Mouse (Mus musculus): ENCODE results near the gene Tex22. TPM values are rescaled to one million over a fixed set of nuclear protein-coding genes. Genes with fewer than 3 reads are reported as not detected.

Gene Tex22
- polyA plus RNA-seq, 1 experiment from 2014 or later, result not detected

GRCm38 (mm10) chr12:113133861-113134403 is 59.6 kb downstream of the Tex22 start:
- Histone ChIP-seq H3K27me3 (ENCODE audit: control insufficient read depth, insufficient read depth, low read length) (no peaks in the 10 kb centered on the region), H3K9ac (ENCODE audit: low read length) (peak overlapping the region; percentile 52), H3K36me3 (ENCODE audit: control insufficient read depth, insufficient read depth, low read length) (peaks cover 88% of the 10 kb centered on the region), H3K9me3 (ENCODE audit: control insufficient read depth, low read length) (no peaks in the 10 kb centered on the region), H3K4me2 (ENCODE audit: low read length) (peak overlapping the region; percentile 38; the same call in 1 of the 2 replicates), H3K4me1 (ENCODE audit: control insufficient read depth in 2 of 2, insufficient read depth in 2 of 2, low read length in 2 of 2) (peaks cover 65 to 71% of the 10 kb centered on the region in 2 experiments), H3K4me3 (ENCODE audit: control insufficient read depth in 1 of 2, insufficient read depth in 1 of 2, low read depth in 1 of 2, low read length in 2 of 2) (no peak overlapping the region), H3K27ac (replicated peaks in 1 of 2; ENCODE audit: control insufficient read depth in 1 of 2, insufficient read depth in 1 of 2, low read depth in 2 of 2, low read length in 2 of 2) (peak overlapping the region; percentile 94 to 97)
- no peak for ATAC-seq (ENCODE audit: insufficient number of reproducible peaks, insufficient read depth, low FRiP score, low read depth)
- WGBS, result 41% methylated on average over 5 of the region's 5 CpGs

GRCm38 (mm10) chr12:113134502-113134901 is 60.2 kb downstream of the Tex22 start:
- no peaks in the 10 kb centered on the region for H3K27me3 ChIP-seq (ENCODE audit: control insufficient read depth, insufficient read depth, low read length)
- no peak overlapping the region for H3K4me3 ChIP-seq (ENCODE audit: control insufficient read depth in 1 of 2, insufficient read depth in 1 of 2, low read depth in 1 of 2, low read length in 2 of 2)
- H3K9ac ChIP-seq (ENCODE audit: low read length), result peak overlapping the region; percentile 47; the same call in 1 of the 2 replicates
- peak overlapping the region in 1 of 2 experiments; percentile 97; a peak in 2 of 4 replicates for H3K27ac ChIP-seq (replicated peaks in 1 of 2; ENCODE audit: control insufficient read depth in 1 of 2, insufficient read depth in 1 of 2, low read depth in 2 of 2, low read length in 2 of 2)
- H3K4me2 ChIP-seq (ENCODE audit: low read length), result no peak overlapping the region
- peaks cover 71 to 77% of the 10 kb centered on the region in 2 experiments for H3K4me1 ChIP-seq (ENCODE audit: control insufficient read depth in 2 of 2, insufficient read depth in 2 of 2, low read length in 2 of 2)
- 60% methylated on average over 4 of the region's 4 CpGs for WGBS
- peaks cover 82% of the 10 kb centered on the region for H3K36me3 ChIP-seq (ENCODE audit: control insufficient read depth, insufficient read depth, low read length)
- ATAC-seq (ENCODE audit: insufficient number of reproducible peaks, insufficient read depth, low FRiP score, low read depth), result no peak
- no peaks in the 10 kb centered on the region for H3K9me3 ChIP-seq (ENCODE audit: control insufficient read depth, low read length)

- Histone ChIP-seq H3K27me3 (ENCODE audit: control insufficient read depth, insufficient read depth, low read length) (no peaks in the 10 kb centered on the region), H3K36me3 (ENCODE audit: control insufficient read depth, insufficient read depth, low read length) (peaks cover 73% of the 10 kb centered on the region), H3K9ac (ENCODE audit: low read length) (peak overlapping the region; percentile 47), H3K27ac (replicated peaks in 1 of 2; ENCODE audit: control insufficient read depth in 1 of 2, insufficient read depth in 1 of 2, low read depth in 2 of 2, low read length in 2 of 2) (no peak overlapping the region; a peak in 1 of 4 replicates), H3K9me3 (ENCODE audit: control insufficient read depth, low read length) (no peaks in the 10 kb centered on the region), H3K4me1 (ENCODE audit: control insufficient read depth in 2 of 2, insufficient read depth in 2 of 2, low read length in 2 of 2) (peaks cover 74 to 81% of the 10 kb centered on the region in 2 experiments), H3K4me3 (ENCODE audit: control insufficient read depth in 1 of 2, insufficient read depth in 1 of 2, low read depth in 1 of 2, low read length in 2 of 2) (no peak overlapping the region), H3K4me2 (ENCODE audit: low read length) (no peak overlapping the region)
- WGBS, result 76% methylated on average over 7 of the region's 7 CpGs
- ATAC-seq (ENCODE audit: insufficient number of reproducible peaks, insufficient read depth, low FRiP score, low read depth), result no peak
These were observed 61.1 kb downstream of the Tex22 start for GRCm38 (mm10) chr12:113135401-113135800.

DNA sequence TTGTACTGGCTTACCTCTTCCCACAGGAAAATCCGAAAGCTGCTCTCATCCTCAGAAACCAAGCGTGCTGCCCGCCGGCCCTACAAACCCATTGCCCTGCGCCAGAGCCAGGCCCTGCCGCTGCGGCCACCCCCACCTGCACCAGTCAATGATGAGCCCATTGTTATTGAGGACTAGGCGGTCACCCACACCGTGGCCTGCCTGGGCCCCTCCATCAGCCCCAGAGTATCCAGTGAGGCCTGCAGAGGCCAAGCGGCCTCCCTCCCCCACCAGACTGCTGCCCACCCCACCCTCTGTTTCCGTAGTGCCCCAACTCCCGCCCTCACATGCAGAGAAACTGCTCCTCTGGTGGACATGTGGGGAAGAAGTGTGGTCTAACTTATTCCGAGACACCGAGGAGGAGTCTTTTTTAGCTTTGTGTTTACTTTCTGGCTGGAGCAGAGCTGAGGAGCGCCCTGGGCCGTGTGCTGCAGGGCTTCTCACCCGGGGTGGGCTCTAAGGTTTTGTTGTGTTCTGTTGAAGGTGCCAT is 62.3 kb downstream of the Tex22 start:
- Histone ChIP-seq H3K9me3 (ENCODE audit: control insufficient read depth, low read length) (no peaks in the 10 kb centered on the region), H3K4me2 (ENCODE audit: low read length) (0 out of 2 replicates have a peak overlapping the region, but pooled peaks have one; percentile 2), H3K4me3 (ENCODE audit: control insufficient read depth in 1 of 2, insufficient read depth in 1 of 2, low read depth in 1 of 2, low read length in 2 of 2) (no peak overlapping the region), H3K27me3 (ENCODE audit: control insufficient read depth, insufficient read depth, low read length) (no peaks in the 10 kb centered on the region), H3K27ac (replicated peaks in 1 of 2; ENCODE audit: control insufficient read depth in 1 of 2, insufficient read depth in 1 of 2, low read depth in 2 of 2, low read length in 2 of 2) (peak overlapping the region; percentile 91 to 99; a peak in 3 of 4 replicates), H3K9ac (ENCODE audit: low read length) (peak overlapping the region; percentile 71; the same call in 1 of the 2 replicates), H3K36me3 (ENCODE audit: control insufficient read depth, insufficient read depth, low read length) (peaks cover 66% of the 10 kb centered on the region), H3K4me1 (ENCODE audit: control insufficient read depth in 2 of 2, insufficient read depth in 2 of 2, low read length in 2 of 2) (peaks cover 73 to 79% of the 10 kb centered on the region in 2 experiments)
- WGBS, result 55% methylated on average over 17 of the region's 17 CpGs
- no peak for ATAC-seq (ENCODE audit: insufficient number of reproducible peaks, insufficient read depth, low FRiP score, low read depth)

DNA sequence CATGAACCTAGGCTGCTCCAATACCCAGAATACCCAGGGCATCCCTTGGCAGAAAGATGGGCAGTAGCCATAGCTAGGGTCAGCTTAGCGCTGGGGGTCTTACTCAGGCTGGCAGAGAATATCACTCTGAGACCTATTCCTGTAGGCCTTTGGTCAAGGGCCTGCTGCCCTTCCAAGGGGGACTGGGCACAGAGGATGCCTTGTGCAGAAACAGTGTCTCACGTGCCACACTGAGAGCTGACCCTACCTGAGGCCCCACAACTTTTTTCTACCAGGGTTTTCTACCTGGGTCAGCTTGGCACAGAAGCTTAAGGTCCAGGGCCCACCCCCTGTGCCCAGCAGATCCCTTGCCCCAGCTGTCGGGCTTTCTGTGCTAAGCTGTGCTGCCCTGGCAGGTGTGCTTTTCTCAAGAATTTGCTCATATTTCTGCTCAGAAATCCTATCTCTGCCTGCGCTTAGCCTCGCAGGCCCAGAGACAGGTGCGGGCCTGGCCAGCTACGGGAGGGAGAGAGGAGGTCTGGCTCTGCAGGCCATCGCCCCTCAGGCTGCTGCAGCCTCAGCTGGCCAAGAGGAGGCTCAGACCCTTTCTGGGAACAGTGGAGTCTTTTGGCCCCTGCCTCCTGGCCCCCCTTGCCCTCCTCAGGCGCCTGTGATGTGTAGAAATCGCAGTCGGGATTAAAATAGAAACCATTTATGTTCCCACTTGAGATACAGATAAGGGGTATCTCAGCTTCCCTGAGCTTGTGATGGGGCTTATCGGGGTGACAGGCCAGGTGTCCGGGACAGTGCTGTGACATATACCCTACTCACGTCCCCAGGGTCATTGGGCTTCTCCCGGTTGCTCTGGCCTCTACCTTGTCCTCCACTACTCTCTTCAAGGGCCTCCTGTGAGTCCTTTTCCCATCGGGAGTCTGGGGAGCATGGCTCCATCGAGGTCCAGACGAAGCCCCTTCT is 63.2 kb downstream of the Tex22 start:
- H3K9ac ChIP-seq (ENCODE audit: low read length), result peak overlapping the region; percentile 99
- peak overlapping the region; percentile 96 for H3K4me2 ChIP-seq (ENCODE audit: low read length)
- H3K4me1 ChIP-seq (ENCODE audit: control insufficient read depth in 2 of 2, insufficient read depth in 2 of 2, low read length in 2 of 2), result peaks cover 67 to 70% of the 10 kb centered on the region in 2 experiments
- no peaks in the 10 kb centered on the region for H3K9me3 ChIP-seq (ENCODE audit: control insufficient read depth, low read length)
- peak; percentile 17 for ATAC-seq (ENCODE audit: insufficient number of reproducible peaks, insufficient read depth, low FRiP score, low read depth)
- H3K27ac ChIP-seq (replicated peaks in 1 of 2; ENCODE audit: control insufficient read depth in 1 of 2, insufficient read depth in 1 of 2, low read depth in 2 of 2, low read length in 2 of 2), result peak overlapping the region; percentile 91 to 99
- WGBS, result 33% methylated on average over 18 of the region's 18 CpGs
- no peak overlapping the region for H3K4me3 ChIP-seq (ENCODE audit: control insufficient read depth in 1 of 2, insufficient read depth in 1 of 2, low read depth in 1 of 2, low read length in 2 of 2)
- H3K36me3 ChIP-seq (ENCODE audit: control insufficient read depth, insufficient read depth, low read length), result peaks cover 63% of the 10 kb centered on the region
- H3K27me3 ChIP-seq (ENCODE audit: control insufficient read depth, insufficient read depth, low read length), result no peaks in the 10 kb centered on the region

DNA sequence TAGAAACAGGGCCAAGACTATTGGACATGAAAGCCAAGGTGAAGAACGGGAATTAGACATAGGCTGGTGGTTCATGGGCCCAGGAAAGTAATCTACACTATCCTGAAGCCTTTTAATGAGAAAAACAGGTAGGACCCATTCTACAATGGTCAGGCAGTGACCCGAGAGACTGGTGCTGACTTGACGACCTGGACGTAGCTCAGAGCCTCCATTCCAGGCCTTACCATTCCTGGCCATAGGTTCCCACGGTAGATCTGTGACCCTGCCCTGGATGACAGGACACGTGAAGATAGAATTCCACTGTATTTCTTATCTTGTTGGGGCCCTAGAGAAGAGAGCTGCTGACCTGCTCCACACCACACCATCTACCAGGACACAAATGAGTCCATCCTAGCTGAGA is 64.0 kb downstream of the Tex22 start:
- Histone ChIP-seq H3K9me3 (ENCODE audit: control insufficient read depth, low read length) (no peaks in the 10 kb centered on the region), H3K4me3 (ENCODE audit: control insufficient read depth in 1 of 2, insufficient read depth in 1 of 2, low read depth in 1 of 2, low read length in 2 of 2) (no peak overlapping the region), H3K4me1 (ENCODE audit: control insufficient read depth in 2 of 2, insufficient read depth in 2 of 2, low read length in 2 of 2) (peaks cover 66 to 71% of the 10 kb centered on the region in 2 experiments), H3K27me3 (ENCODE audit: control insufficient read depth, insufficient read depth, low read length) (no peaks in the 10 kb centered on the region), H3K4me2 (ENCODE audit: low read length) (peak overlapping the region; percentile 96), H3K27ac (replicated peaks in 1 of 2; ENCODE audit: control insufficient read depth in 1 of 2, insufficient read depth in 1 of 2, low read depth in 2 of 2, low read length in 2 of 2) (peak overlapping the region; percentile 86 to 99), H3K9ac (ENCODE audit: low read length) (peak overlapping the region; percentile 99), H3K36me3 (ENCODE audit: control insufficient read depth, insufficient read depth, low read length) (peaks cover 66% of the 10 kb centered on the region)
- 33% methylated on average over 6 of the region's 6 CpGs for WGBS
- no peak for ATAC-seq (ENCODE audit: insufficient number of reproducible peaks, insufficient read depth, low FRiP score, low read depth)

Data from heart, embryonic 14.5 days (tissue).